Mouse (Mus musculus) thymus, adult 2 months (tissue): ENCODE measurements around the gene Mab21l3.

Source experiments
- CTCF ChIP-seq: fragments of 200-500 bp; IDR thresholded peaks from 2 replicates; pipeline ENCODE4 v1.5.1; 2012; ENCODE audit warnings: mild to moderate bottlenecking, control low read depth, low read length, moderate library complexity, borderline replicate concordance; ENCODE audit not compliant: control insufficient read depth, poor library complexity, insufficient read depth; ENCODE audit errors: extremely low read depth
- POLR2A ChIP-seq: fragments of 200-500 bp; IDR thresholded peaks from 2 replicates; pipeline ENCODE4 v1.6.1; 2012; ENCODE audit warnings: mild to moderate bottlenecking, low read length, control low read depth, moderate library complexity; ENCODE audit not compliant: control insufficient read depth, poor library complexity, insufficient read depth; ENCODE audit errors: extremely low read depth

DNA sequence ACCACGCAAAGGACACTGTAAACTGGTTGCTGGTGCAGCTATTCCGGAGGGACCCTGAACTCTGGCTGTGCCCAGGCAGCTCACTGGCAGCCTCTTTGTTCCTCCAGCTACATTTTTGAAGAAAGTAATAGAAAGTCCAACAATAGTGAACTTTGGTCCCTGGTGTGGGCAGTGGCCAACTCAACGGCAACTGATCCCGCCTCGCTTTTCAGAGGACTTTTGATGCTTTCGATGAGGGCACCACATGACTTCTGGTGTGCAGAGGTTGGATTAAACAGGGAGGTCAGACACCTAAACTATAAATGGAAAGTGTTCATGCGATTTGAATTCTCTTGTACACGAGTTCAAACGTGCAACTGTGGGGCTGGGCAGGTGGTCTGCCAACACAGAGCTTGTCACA lies 24.4 kb downstream of the Mab21l3 start:
- TF ChIP-seq CTCF: no peak
- no peak for TF ChIP-seq POLR2A
